Mouse (Mus musculus) embryonic facial prominence, embryonic 12.5 days (tissue): ENCODE measurements around the gene Hnrnpr. TPM values are rescaled to one million over a fixed set of nuclear protein-coding genes. Genes with fewer than 3 reads are reported as not detected.
A peak's percentile ranks its signal among the peaks of the same experiment; 100 is the strongest.

Experiments used
- ATAC-seq: fragments of 200-750 bp; cut with Nextera tagmentation; 2 replicates; pipeline ENCODE4 v1.8.0; 2017; ENCODE audit not compliant: insufficient number of reproducible peaks, insufficient read depth, low FRiP score, low TSS enrichment
- H3K27ac ChIP-seq: fragments of 300-500 bp; sonication (generic); 2 replicates; pipeline ENCODE4 v1.5.1; 2016; ENCODE audit warnings: mild to moderate bottlenecking
- H3K27me3 ChIP-seq: fragments of 300-500 bp; sonication (generic); 2 replicates; pipeline ENCODE4 v1.6.1; 2016; ENCODE audit warnings: mild to moderate bottlenecking, moderate library complexity
- H3K36me3 ChIP-seq: fragments of 300-500 bp; sonication (generic); 2 replicates; pipeline ENCODE4 v1.6.1; 2016; ENCODE audit warnings: mild to moderate bottlenecking
- H3K4me1 ChIP-seq: fragments of 300-500 bp; sonication (generic); 2 replicates; pipeline ENCODE4 v1.6.1; 2016
- H3K4me2 ChIP-seq: fragments of 300-500 bp; sonication (generic); replicated peaks from 2 replicates; pipeline ENCODE4 v1.6.1; 2016; ENCODE audit warnings: mild to moderate bottlenecking, moderate library complexity
- H3K4me3 ChIP-seq: fragments of 300-500 bp; sonication (generic); 2 replicates; pipeline ENCODE4 v1.5.1; 2016; ENCODE audit warnings: mild to moderate bottlenecking
- H3K9ac ChIP-seq: fragments of 300-500 bp; sonication (generic); 2 replicates; pipeline ENCODE4 v1.6.1; 2016; ENCODE audit warnings: mild to moderate bottlenecking, moderate library complexity
- H3K9me3 ChIP-seq: fragments of 300-500 bp; sonication (generic); 2 replicates; pipeline ENCODE4 v1.6.1; 2016; ENCODE audit warnings: mild to moderate bottlenecking, moderate library complexity
- WGBS: fragments of 180-500 bp; shearing (Covaris S2); methylation state at CpG from one replicate; pipeline ENCODE4 v1.1.7; 2016; 5-methylcytosine and 5-hydroxymethylcytosine counted together
- polyA plus RNA-seq: library from polyadenylated mRNA; unstranded; fragments of >200 nt; fragmentation: Nextera tagmentation; extraction: Ambion mirVana; gene quantifications from 2 replicates; pipeline ENCODE4 v1.2.1, GENCODE M21; 2016

The Hnrnpr gene
- 230 and 253 TPM in 2 replicates for polyA plus RNA-seq

GRCm38 (mm10) chr4:136310229-136311041 is at the start of gene Hnrnpr:
TSS of gene Hnrnpr (plus strand) at chr4:136310942.
- Histone ChIP-seq H3K27me3 (no peaks in the 10 kb centered on the region), H3K4me2 (peak within 1 kb of the TSS; percentile 74), H3K4me3 (peak within 1 kb of the TSS; percentile 99), H3K36me3 (no peaks in the 10 kb centered on the region; the same call in 1 of the 2 replicates), H3K9me3 (no peaks in the 10 kb centered on the region), H3K9ac (peak within 1 kb of the TSS; percentile 98), H3K27ac (peak within 1 kb of the TSS; percentile 99), H3K4me1 (peaks cover 30% of the 10 kb centered on the region)
- peak; percentile 100 for ATAC-seq
- under 1% methylated on average over 65 of the region's 65 CpGs for WGBS

GRCm38 (mm10) chr4:136261912-136262311 is 48.8 kb upstream of the Hnrnpr start:
- WGBS: 67% methylated on average over 10 of the region's 10 CpGs
- Histone ChIP-seq H3K9me3 (no peaks in the 10 kb centered on the region), H3K36me3 (no peaks in the 10 kb centered on the region), H3K27me3 (no peaks in the 10 kb centered on the region), H3K4me3 (no peak overlapping the region), H3K9ac (no peak overlapping the region), H3K27ac (no peak overlapping the region), H3K4me1 (no peaks in the 10 kb centered on the region), H3K4me2 (no peak overlapping the region)
- no peak for ATAC-seq

- Histone ChIP-seq H3K27ac (no peak overlapping the region), H3K27me3 (no peaks in the 10 kb centered on the region), H3K36me3 (no peaks in the 10 kb centered on the region), H3K4me3 (no peak overlapping the region), H3K9me3 (no peaks in the 10 kb centered on the region), H3K4me1 (no peaks in the 10 kb centered on the region), H3K9ac (no peak overlapping the region), H3K4me2 (no peak overlapping the region)
- ATAC-seq: no peak
- 87% methylated on average over 4 of the region's 4 CpGs for WGBS
Measured at GRCm38 (mm10) chr4:136263555-136263954, 47.2 kb upstream of the Hnrnpr start.

GRCm38 (mm10) chr4:136266716-136267343 is 43.9 kb upstream of the Hnrnpr start:
- no peak for ATAC-seq
- 74% methylated on average over 9 of the region's 9 CpGs for WGBS
- no peak overlapping the region for H3K27ac ChIP-seq
- H3K4me1 ChIP-seq: no peaks in the 10 kb centered on the region
- H3K27me3 ChIP-seq: no peaks in the 10 kb centered on the region
- no peak overlapping the region for H3K4me3 ChIP-seq
- H3K9ac ChIP-seq: no peak overlapping the region
- H3K4me2 ChIP-seq: no peak overlapping the region
- H3K9me3 ChIP-seq: no peaks in the 10 kb centered on the region
- no peaks in the 10 kb centered on the region for H3K36me3 ChIP-seq

GRCm38 (mm10) chr4:136268912-136269311 is 41.8 kb upstream of the Hnrnpr start:
- Histone ChIP-seq H3K4me2 (no peak overlapping the region), H3K4me3 (no peak overlapping the region), H3K9me3 (peaks cover 16% of the 10 kb centered on the region), H3K36me3 (no peaks in the 10 kb centered on the region), H3K9ac (no peak overlapping the region), H3K27me3 (no peaks in the 10 kb centered on the region), H3K4me1 (no peaks in the 10 kb centered on the region), H3K27ac (no peak overlapping the region)
- ATAC-seq: peak; percentile 41; the same call in 1 of the 2 replicates
- 72% methylated on average over 1 of the region's 1 CpGs for WGBS

- H3K4me3 ChIP-seq: no peak overlapping the region
- H3K36me3 ChIP-seq: no peaks in the 10 kb centered on the region
- no peak overlapping the region for H3K9ac ChIP-seq
- H3K27ac ChIP-seq: no peak overlapping the region
- H3K27me3 ChIP-seq: no peaks in the 10 kb centered on the region
- H3K4me1 ChIP-seq: no peaks in the 10 kb centered on the region
- WGBS: 86% methylated on average over 8 of the region's 8 CpGs
- no peak for ATAC-seq
- H3K4me2 ChIP-seq: no peak overlapping the region
- peaks cover 17% of the 10 kb centered on the region for H3K9me3 ChIP-seq
Measured at GRCm38 (mm10) chr4:136270648-136271047, 40.1 kb upstream of the Hnrnpr start.

GRCm38 (mm10) chr4:136281097-136281496 is 29.6 kb upstream of the Hnrnpr start:
- H3K36me3 ChIP-seq: no peaks in the 10 kb centered on the region
- no peak overlapping the region for H3K9ac ChIP-seq
- no peak for ATAC-seq
- H3K4me2 ChIP-seq: no peak overlapping the region
- 84% methylated on average over 8 of the region's 8 CpGs for WGBS
- no peak overlapping the region for H3K27ac ChIP-seq
- no peak overlapping the region for H3K4me3 ChIP-seq
- peaks cover 24% of the 10 kb centered on the region for H3K4me1 ChIP-seq
- no peaks in the 10 kb centered on the region for H3K27me3 ChIP-seq
- H3K9me3 ChIP-seq: no peaks in the 10 kb centered on the region

GRCm38 (mm10) chr4:136281611-136282010 is 29.1 kb upstream of the Hnrnpr start:
- peaks cover 27% of the 10 kb centered on the region for H3K4me1 ChIP-seq
- H3K27ac ChIP-seq: no peak overlapping the region
- H3K9me3 ChIP-seq: no peaks in the 10 kb centered on the region
- no peak overlapping the region for H3K4me2 ChIP-seq
- H3K4me3 ChIP-seq: no peak overlapping the region
- WGBS: 64% methylated on average over 9 of the region's 9 CpGs
- no peaks in the 10 kb centered on the region for H3K36me3 ChIP-seq
- no peak overlapping the region for H3K9ac ChIP-seq
- no peaks in the 10 kb centered on the region for H3K27me3 ChIP-seq
- no peak for ATAC-seq

- WGBS: 30% methylated on average over 10 of the region's 10 CpGs
Measured at GRCm38 (mm10) chr4:136282621-136283480, 27.9 kb upstream of the Hnrnpr start.

GRCm38 (mm10) chr4:136283783-136284182 is 27.0 kb upstream of the Hnrnpr start:
- peaks cover 1% of the 10 kb centered on the region; the same call in 1 of the 2 replicates for H3K9me3 ChIP-seq
- peaks cover 36% of the 10 kb centered on the region for H3K4me1 ChIP-seq
- no peak for ATAC-seq
- H3K4me3 ChIP-seq: no peak overlapping the region
- H3K27ac ChIP-seq: peak overlapping the region; percentile 82
- 32% methylated on average over 2 of the region's 2 CpGs for WGBS
- peaks cover 18% of the 10 kb centered on the region for H3K36me3 ChIP-seq
- no peak overlapping the region for H3K9ac ChIP-seq
- peaks cover 2% of the 10 kb centered on the region for H3K27me3 ChIP-seq
- H3K4me2 ChIP-seq: no peak overlapping the region

More at GRCm38 (mm10) chr4:136282621-136283480, 27.9 kb upstream of the Hnrnpr start:
- no peak for ATAC-seq
- H3K9me3 ChIP-seq: no peaks in the 10 kb centered on the region
- H3K4me2 ChIP-seq: no peak overlapping the region
- peaks cover 36% of the 10 kb centered on the region for H3K4me1 ChIP-seq
- H3K27me3 ChIP-seq: no peaks in the 10 kb centered on the region
- H3K36me3 ChIP-seq: peaks cover 8% of the 10 kb centered on the region
- H3K9ac ChIP-seq: no peak overlapping the region
- no peak overlapping the region for H3K4me3 ChIP-seq
- H3K27ac ChIP-seq: peak overlapping the region; percentile 61; the same call in 1 of the 2 replicates

GRCm38 (mm10) chr4:136284455-136284854 is 26.3 kb upstream of the Hnrnpr start, which contains the start of gene Zfp46:
TSS of gene Zfp46 (plus strand) at chr4:136284683.
- ATAC-seq: no peak
- Histone ChIP-seq H3K36me3 (peaks cover 24% of the 10 kb centered on the region), H3K9ac (peak within 1 kb of the TSS; percentile 79), H3K4me2 (peak within 1 kb of the TSS; percentile 90), H3K27ac (peak within 1 kb of the TSS; percentile 82), H3K4me3 (peak within 1 kb of the TSS; percentile 75), H3K9me3 (peaks cover 5% of the 10 kb centered on the region; the same call in 1 of the 2 replicates), H3K4me1 (peaks cover 36% of the 10 kb centered on the region), H3K27me3 (peaks cover 9% of the 10 kb centered on the region)
- WGBS: 46% methylated on average over 5 of the region's 5 CpGs
